Mouse (Mus musculus): Measurements from ENCODE around the gene Eepd1.

DNA sequence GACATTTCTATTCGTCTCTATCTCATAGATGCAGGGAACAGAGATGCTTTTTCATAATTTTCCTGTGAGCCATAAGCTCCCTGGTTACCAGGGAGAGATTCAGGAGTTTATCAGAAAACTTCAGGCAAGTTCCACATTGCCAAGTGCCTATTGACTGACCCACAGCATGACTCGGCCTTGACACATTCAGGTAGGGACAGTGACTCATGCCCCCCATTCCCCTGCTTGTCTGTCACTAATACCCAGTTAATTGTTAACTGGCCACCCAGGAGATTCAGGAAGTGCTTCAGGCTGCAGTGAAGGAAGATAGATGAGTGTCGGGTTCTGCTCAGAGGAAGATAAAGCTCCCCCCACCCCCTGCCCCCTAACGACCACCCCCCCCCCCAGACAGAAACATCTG is 109.4 kb downstream of the Eepd1 start:
- no peak for TF ChIP-seq CTCF (IDR thresholded peaks at IDR 0.05; ENCODE audit: extremely low read depth, insufficient read depth, insufficient read length, insufficient replicate concordance)
- no peak for TF ChIP-seq POLR2A (IDR thresholded peaks at IDR 0.05; ENCODE audit: low read depth, low read length)

Data from spleen, adult 2 months (tissue).